Mouse (Mus musculus) neural tube, embryonic 12.5 days (tissue): ENCODE data around the gene Gm15107. TPM values are rescaled to one million over a fixed set of nuclear protein-coding genes. Genes with fewer than 3 reads are reported as not detected.
"Not testable (repeated sequence)": the region's sequence is repeated elsewhere in the genome, so short reads cannot be mapped to it uniquely, and the experiment has no call there.

Experiments used
- ATAC-seq: fragments of 200-750 bp; cut with Nextera tagmentation; 2 replicates; pipeline ENCODE4 v1.8.0; 2017; ENCODE audit warnings: low read depth, mild to moderate bottlenecking, moderate TSS enrichment, moderate library complexity; ENCODE audit not compliant: low FRiP score
- H3K27ac ChIP-seq: fragments of 300-500 bp; sonication (generic); 2 replicates; pipeline ENCODE4 v1.5.1; 2016
- H3K27me3 ChIP-seq: fragments of 300-500 bp; sonication (generic); replicated peaks from 2 replicates; pipeline ENCODE4 v1.6.1; 2016; ENCODE audit warnings: mild to moderate bottlenecking
- H3K36me3 ChIP-seq: fragments of 300-500 bp; sonication (generic); 2 replicates; pipeline ENCODE4 v1.6.1; 2016; ENCODE audit warnings: mild to moderate bottlenecking
- H3K4me1 ChIP-seq: fragments of 300-500 bp; sonication (generic); 2 replicates; pipeline ENCODE4 v1.6.1; 2016
- H3K4me2 ChIP-seq: fragments of 300-500 bp; sonication (generic); replicated peaks from 2 replicates; pipeline ENCODE4 v1.6.1; 2016; ENCODE audit warnings: mild to moderate bottlenecking
- H3K4me3 ChIP-seq: fragments of 300-500 bp; sonication (generic); 2 replicates; pipeline ENCODE4 v1.5.1; 2016
- H3K9ac ChIP-seq: fragments of 300-500 bp; sonication (generic); 2 replicates; pipeline ENCODE4 v1.6.1; 2016; ENCODE audit warnings: mild to moderate bottlenecking
- H3K9me3 ChIP-seq: fragments of 300-500 bp; sonication (generic); 2 replicates; pipeline ENCODE4 v1.6.1; 2016; ENCODE audit warnings: mild to moderate bottlenecking
- WGBS: fragments of 180-500 bp; shearing (Covaris S2); methylation state at CpG from one replicate; pipeline ENCODE4 v1.1.7; 2016; 5-methylcytosine and 5-hydroxymethylcytosine counted together
- polyA plus RNA-seq: library from polyadenylated mRNA; unstranded; fragments of >200 nt; fragmentation: Nextera tagmentation; extraction: Ambion mirVana; gene quantifications from 2 replicates; pipeline ENCODE4 v1.2.1, GENCODE M21; 2016

Gm15107 gene
- not detected in 2 replicates for polyA plus RNA-seq

GRCm38 (mm10) chrX:148180424-148180823 is at the start of gene Gm15107:
Gene Gm15107, plus strand, starts transcription at chrX:148180724.
- H3K4me1 ChIP-seq, H3K36me3 ChIP-seq, H3K9me3 ChIP-seq, H3K9ac ChIP-seq, H3K4me2 ChIP-seq, H3K4me3 ChIP-seq, ATAC-seq, H3K27me3 ChIP-seq, H3K27ac ChIP-seq: not testable (repeated sequence)
- WGBS = 88% methylated on average over 1 of the region's 6 CpGs

Other genes starting within 250 kb of the Gm15107 start
- not detected in 2 replicates for gene Gm15080, start 187.7 kb upstream of the Gm15107 start, polyA plus RNA-seq